Mouse (Mus musculus) lung, adult 18-20 months (tissue): ENCODE measurements around the gene Lmf1.

Source experiments
- DNase-seq, 2 experiments: peaks; one replicate each; pipeline ENCODE4 v3.0.0; 2022; ENCODE audit warnings: mixed read lengths in 2 of 2

The Lmf1 gene

GRCm38 (mm10) chr17:25643517-25644294 lies 64.8 kb downstream of the Lmf1 start:
- DNase-seq = no peak

- DNase-seq = no peak
These were observed 65.9 kb downstream of the Lmf1 start for GRCm38 (mm10) chr17:25644761-25645160.

GRCm38 (mm10) chr17:25645661-25646060 lies 66.8 kb downstream of the Lmf1 start:
- no peak for DNase-seq

GRCm38 (mm10) chr17:25647901-25648300 lies 69.0 kb downstream of the Lmf1 start:
- no peak for DNase-seq

- no peak for DNase-seq
These were observed 69.9 kb downstream of the Lmf1 start for GRCm38 (mm10) chr17:25648678-25649216.

- DNase-seq = no peak
These were observed 71.8 kb downstream of the Lmf1 start for GRCm38 (mm10) chr17:25650726-25651125.

- no peak for DNase-seq
These were observed 73.4 kb downstream of the Lmf1 start for GRCm38 (mm10) chr17:25652272-25652671.

- no peak for DNase-seq
These were observed 77.4 kb downstream of the Lmf1 start for GRCm38 (mm10) chr17:25656142-25656825.

GRCm38 (mm10) chr17:25656826-25657189 lies 77.9 kb downstream of the Lmf1 start:
- no peak for DNase-seq

GRCm38 (mm10) chr17:25663213-25663835 lies 84.4 kb downstream of the Lmf1 start:
- DNase-seq = no peak

GRCm38 (mm10) chr17:25665485-25665884 lies 86.6 kb downstream of the Lmf1 start:
- DNase-seq = no peak

- no peak for DNase-seq
These were observed 87.0 kb downstream of the Lmf1 start for GRCm38 (mm10) chr17:25665891-25666290.

GRCm38 (mm10) chr17:25668481-25669055 lies 89.7 kb downstream of the Lmf1 start:
- DNase-seq = no peak

- DNase-seq = no peak
These were observed 94.1 kb downstream of the Lmf1 start for GRCm38 (mm10) chr17:25672982-25673381.

GRCm38 (mm10) chr17:25677969-25678368 lies 99.1 kb downstream of the Lmf1 start:
- DNase-seq = no peak

GRCm38 (mm10) chr17:25679818-25680217 lies 100.9 kb downstream of the Lmf1 start:
- no peak for DNase-seq

- no peak for DNase-seq
These were observed 102.8 kb downstream of the Lmf1 start for GRCm38 (mm10) chr17:25681636-25682035.

GRCm38 (mm10) chr17:25686323-25686722 lies 107.4 kb downstream of the Lmf1 start:
- DNase-seq = no peak

GRCm38 (mm10) chr17:25688922-25689321 lies 110.0 kb downstream of the Lmf1 start:
- no peak for DNase-seq

- no peak for DNase-seq
These were observed 117.4 kb downstream of the Lmf1 start for GRCm38 (mm10) chr17:25696263-25696662.

GRCm38 (mm10) chr17:25698446-25698845 lies 119.6 kb downstream of the Lmf1 start:
- peak; percentile 37 to 59 for DNase-seq

- DNase-seq = no peak
These were observed 122.1 kb downstream of the Lmf1 start for GRCm38 (mm10) chr17:25700863-25701496.

GRCm38 (mm10) chr17:25709994-25710393 lies 131.1 kb downstream of the Lmf1 start:
- no peak for DNase-seq
